7 mouse cellular contexts compared by ENCODE assay signal in genomic region chr2:157203459-157204365, GRCm38 (mm10). TPM values are rescaled to one million over a fixed set of nuclear protein-coding genes. Genes with fewer than 3 reads are reported as not detected.
DNase-seq lines count a peak whose midpoint lies in the region; ATAC-seq and TF ChIP-seq lines count a peak whose summit lies in the region.

No protein-coding gene starts in this region.

- H3K27ac ChIP-seq in heart, embryonic 10.5 days = peak overlapping the region; percentile 99
- H3K27ac ChIP-seq in kidney, embryonic 16.5 days (ENCODE audit: low read length) = peak overlapping the region; percentile 99
- peak overlapping the region; percentile 99 for H3K27ac ChIP-seq in lung, embryonic 14.5 days (ENCODE audit: low read depth)

- H3K4me1 ChIP-seq in heart, embryonic 10.5 days = no peaks in the 10 kb centered on the region; the same call in 1 of the 2 replicates
- peaks cover 19% of the 10 kb centered on the region for H3K4me1 ChIP-seq in kidney, embryonic 16.5 days (ENCODE audit: insufficient read depth, low read length)
- H3K4me1 ChIP-seq in lung, embryonic 14.5 days (ENCODE audit: insufficient read depth) = no peaks in the 10 kb centered on the region

- H3K36me3 ChIP-seq in heart, embryonic 10.5 days = peaks cover 24% of the 10 kb centered on the region
- H3K36me3 ChIP-seq in kidney, embryonic 16.5 days (ENCODE audit: insufficient read depth, low read length) = peaks cover 9% of the 10 kb centered on the region
- H3K36me3 ChIP-seq in lung, embryonic 14.5 days (ENCODE audit: insufficient read depth) = peaks cover 16% of the 10 kb centered on the region

- peak overlapping the region; percentile 76 for H3K4me3 ChIP-seq in heart, embryonic 10.5 days
- peak overlapping the region; percentile 77 for H3K4me3 ChIP-seq in kidney, embryonic 16.5 days (ENCODE audit: low read length)
- peak overlapping the region; percentile 77 for H3K4me3 ChIP-seq in lung, embryonic 14.5 days (ENCODE audit: low read depth, low read length)

- no peaks in the 10 kb centered on the region for H3K9me3 ChIP-seq in heart, embryonic 10.5 days
- no peaks in the 10 kb centered on the region for H3K9me3 ChIP-seq in kidney, embryonic 16.5 days (ENCODE audit: low read length)
- peaks cover 3% of the 10 kb centered on the region; the same call in 1 of the 2 replicates for H3K9me3 ChIP-seq in lung, embryonic 14.5 days (ENCODE audit: low read depth, low read length)

- peak; percentile 90 for ATAC-seq in kidney, embryonic 16.5 days (ENCODE audit: low FRiP score, low TSS enrichment)
- ATAC-seq in lung, embryonic 14.5 days (ENCODE audit: insufficient read depth) = peak; percentile 89

- H3K4me2 ChIP-seq in kidney, embryonic 16.5 days (replicated peaks; ENCODE audit: low read depth, low read length) = peak overlapping the region; percentile 75
- peak overlapping the region; percentile 88 for H3K4me2 ChIP-seq in lung, embryonic 14.5 days

- 2% methylated on average over 49 of the region's 49 CpGs for WGBS in heart, embryonic 10.5 days
- 1% methylated on average over 46 of the region's 49 CpGs for WGBS in kidney, embryonic 16.5 days
- 1% methylated on average over 49 of the region's 49 CpGs for WGBS in lung, embryonic 14.5 days

- peak; percentile 60 for DNase-seq in 3T3-L1 (ENCODE audit: low read depth, low spot score)
- peak; percentile 79 for DNase-seq in CD4-positive helper T cell, adult 2 months (ENCODE audit: low read depth, low spot score)
- peak; percentile 16 for DNase-seq in brain, embryonic 18.5 days (ENCODE audit: low read depth, low spot score)
- DNase-seq in heart, embryonic 10.5 days (ENCODE audit: low spot score) = no peak
- peak; percentile 78 for DNase-seq in lung, embryonic 14.5 days
- DNase-seq in ovary, postnatal 36 days (ENCODE audit: low spot score) = peak; percentile 41

- peak overlapping the region; percentile 99 for H3K9ac ChIP-seq in kidney, embryonic 16.5 days (replicated peaks; ENCODE audit: low read length)
- peak overlapping the region; percentile 99 for H3K9ac ChIP-seq in lung, embryonic 14.5 days

- TF ChIP-seq CTCF in lung, embryonic 14.5 days (IDR thresholded peaks at IDR 0.05; ENCODE audit: low read depth) = no peak

- H3K27me3 ChIP-seq in heart, embryonic 10.5 days (ENCODE audit: insufficient read depth, poor library complexity, severe bottlenecking) = no peaks in the 10 kb centered on the region
- no peaks in the 10 kb centered on the region for H3K27me3 ChIP-seq in kidney, embryonic 16.5 days (ENCODE audit: insufficient read depth, low read length)
- H3K27me3 ChIP-seq in lung, embryonic 14.5 days (ENCODE audit: insufficient read depth, low read length) = no peaks in the 10 kb centered on the region

RNA-seq across cellular contexts. Expression of gene Rbl1, which starts 0.6 kb away (rescaled TPM):
- 15.9 and 18.5 TPM in 2 replicates for polyA plus RNA-seq in heart, embryonic 10.5 days (2016; fragmentation: Nextera tagmentation; extraction: Ambion mirVana)
- 22.3 and 23.5 TPM in 2 replicates for polyA plus RNA-seq in kidney, embryonic 16.5 days (2015; fragmentation: Nextera tagmentation; extraction: Ambion mirVana)
- polyA plus RNA-seq in lung, embryonic 14.5 days (2014; fragmentation: Nextera tagmentation; extraction: Ambion mirVana) = 36.4 and 37.3 TPM in 2 replicates
